In the genomic region with DNA sequence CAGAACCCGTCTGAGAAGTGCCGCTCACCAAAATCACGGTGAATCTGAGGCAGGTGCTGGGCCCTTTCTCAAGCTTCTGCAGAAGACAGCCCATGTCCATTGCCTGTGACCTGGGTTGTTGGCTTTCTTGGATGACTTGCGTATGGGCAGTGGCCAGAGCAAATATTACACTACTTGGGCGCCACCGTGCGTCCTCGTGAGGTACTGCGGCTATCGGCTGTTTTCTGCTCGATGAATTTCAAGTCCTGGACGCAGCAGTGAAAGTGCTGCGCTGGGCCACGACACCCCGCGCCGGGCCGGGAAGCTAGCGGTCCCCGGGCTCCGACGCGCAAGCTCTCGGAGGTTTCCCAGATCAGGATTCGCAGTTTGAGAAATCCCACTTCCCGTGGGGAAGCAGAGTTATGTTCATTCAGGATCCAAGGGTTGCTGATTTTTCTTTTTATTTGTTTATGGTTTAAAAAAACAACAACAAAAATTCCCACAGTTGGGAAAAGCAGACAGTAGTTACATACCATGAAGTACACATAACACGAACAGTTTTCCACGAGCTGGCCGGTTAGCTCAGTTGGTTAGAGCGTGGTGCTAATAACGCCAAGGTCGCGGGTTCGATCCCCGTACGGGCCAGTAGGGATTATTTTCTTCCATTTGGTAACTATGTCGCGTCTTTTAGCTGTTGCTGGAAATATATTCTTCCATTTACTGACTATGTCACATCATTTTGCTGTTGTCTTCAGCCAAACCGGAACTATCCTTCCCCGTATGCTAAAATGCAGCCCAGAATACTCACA, we compare ENCODE assay signal across 8 mouse cellular contexts. TPM values are rescaled to one million over a fixed set of nuclear protein-coding genes. Genes with fewer than 3 reads are reported as not detected.
DNase-seq lines count a peak whose midpoint lies in the region; ATAC-seq lines count a peak whose summit lies in the region.

No protein-coding gene starts in this region.

- WGBS in forebrain, embryonic 11.5 days, result under 1% methylated on average over 40 of the region's 40 CpGs
- WGBS in heart, embryonic 16.5 days, result 1% methylated on average over 40 of the region's 40 CpGs
- WGBS in liver, embryonic 15.5 days (ENCODE audit: insufficient replicate concordance), result under 1% methylated on average over 40 of the region's 40 CpGs
- WGBS in neural tube, embryonic 11.5 days, result under 1% methylated on average over 40 of the region's 40 CpGs
- WGBS in stomach, embryonic 16.5 days, result 1% methylated on average over 40 of the region's 40 CpGs

- H3K27me3 ChIP-seq in forebrain, embryonic 11.5 days (ENCODE audit: control insufficient read depth, insufficient read depth, low read length), result no peaks in the 10 kb centered on the region
- H3K27me3 ChIP-seq in heart, embryonic 16.5 days (ENCODE audit: control insufficient read depth, insufficient read depth, low read length), result no peaks in the 10 kb centered on the region
- no peaks in the 10 kb centered on the region for H3K27me3 ChIP-seq in liver, embryonic 15.5 days
- no peaks in the 10 kb centered on the region for H3K27me3 ChIP-seq in neural tube, embryonic 11.5 days (ENCODE audit: control insufficient read depth, insufficient read depth, low read length)
- no peaks in the 10 kb centered on the region for H3K27me3 ChIP-seq in stomach, embryonic 16.5 days (ENCODE audit: control insufficient read depth, insufficient read depth, low read length)

- 0 out of 2 replicates have a peak, but pooled peaks cover 3% of the 10 kb centered on the region for H3K4me1 ChIP-seq in forebrain, embryonic 11.5 days (replicated peaks; ENCODE audit: control insufficient read depth, insufficient read depth, low read length)
- H3K4me1 ChIP-seq in heart, embryonic 16.5 days (ENCODE audit: control insufficient read depth, insufficient read depth, low read length), result no peaks in the 10 kb centered on the region; the same call in 1 of the 2 replicates
- H3K4me1 ChIP-seq in liver, embryonic 15.5 days (replicated peaks), result peaks cover 43% of the 10 kb centered on the region
- no peaks in the 10 kb centered on the region for H3K4me1 ChIP-seq in neural tube, embryonic 11.5 days (ENCODE audit: control insufficient read depth, insufficient read depth, low read length)
- H3K4me1 ChIP-seq in stomach, embryonic 16.5 days (ENCODE audit: control insufficient read depth, insufficient read depth, low read length), result 0 out of 2 replicates have a peak, but pooled peaks cover 4% of the 10 kb centered on the region

- peak overlapping the region; percentile 71; the same call in 1 of the 2 replicates for H3K27ac ChIP-seq in forebrain, embryonic 11.5 days (ENCODE audit: low read depth, low read length)
- H3K27ac ChIP-seq in heart, embryonic 16.5 days (ENCODE audit: low read length), result peak overlapping the region; percentile 91
- H3K27ac ChIP-seq in liver, embryonic 15.5 days (replicated peaks), result peak overlapping the region; percentile 89
- H3K27ac ChIP-seq in neural tube, embryonic 11.5 days (ENCODE audit: low read depth, low read length), result no peak overlapping the region
- H3K27ac ChIP-seq in stomach, embryonic 16.5 days (ENCODE audit: low read length), result peak overlapping the region; percentile 90

- ATAC-seq in forebrain, embryonic 11.5 days (replicated peaks; ENCODE audit: low FRiP score), result peak; percentile 82
- ATAC-seq in heart, embryonic 16.5 days (replicated peaks; ENCODE audit: extremely low read depth, insufficient read depth, low FRiP score), result peak; percentile 78
- ATAC-seq in liver, embryonic 15.5 days (ENCODE audit: insufficient read depth), result peak; percentile 82
- ATAC-seq in neural tube, embryonic 11.5 days (ENCODE audit: insufficient read depth, low FRiP score, low TSS enrichment), result peak; percentile 80
- ATAC-seq in stomach, embryonic 16.5 days (ENCODE audit: insufficient read depth, low FRiP score), result peak; percentile 75

- peak; percentile 89 to 91 for DNase-seq in CD8-positive naive resting alpha-beta T cell, adult 2 months (ENCODE audit: low read depth in 2 of 2, low spot score in 2 of 2)
- DNase-seq in c-Kit-positive CD71-positive TER-119-negative erythroid progenitor cells, embryonic 14.5 days (ENCODE audit: low read depth), result peak; percentile 90
- peak; percentile 97 for DNase-seq in forebrain, embryonic 11.5 days (ENCODE audit: low spot score)
- peak; percentile 95 to 96 for DNase-seq in kidney, postnatal 36 days
- peak; percentile 93 for DNase-seq in neural tube, embryonic 11.5 days (ENCODE audit: low spot score)

- H3K36me3 ChIP-seq in forebrain, embryonic 11.5 days (ENCODE audit: control insufficient read depth, insufficient read depth, low read length), result no peaks in the 10 kb centered on the region
- no peaks in the 10 kb centered on the region for H3K36me3 ChIP-seq in heart, embryonic 16.5 days (ENCODE audit: control insufficient read depth, insufficient read depth)
- no peaks in the 10 kb centered on the region for H3K36me3 ChIP-seq in liver, embryonic 15.5 days (replicated peaks)
- H3K36me3 ChIP-seq in neural tube, embryonic 11.5 days (ENCODE audit: control insufficient read depth, insufficient read depth, low read length), result no peaks in the 10 kb centered on the region
- no peaks in the 10 kb centered on the region for H3K36me3 ChIP-seq in stomach, embryonic 16.5 days (ENCODE audit: control insufficient read depth, insufficient read depth, low read length)

- H3K9me3 ChIP-seq in forebrain, embryonic 11.5 days (ENCODE audit: control insufficient read depth, low read length), result no peaks in the 10 kb centered on the region
- no peaks in the 10 kb centered on the region for H3K9me3 ChIP-seq in heart, embryonic 16.5 days (replicated peaks; ENCODE audit: control insufficient read depth, low read length)
- H3K9me3 ChIP-seq in liver, embryonic 15.5 days (replicated peaks), result no peaks in the 10 kb centered on the region
- H3K9me3 ChIP-seq in neural tube, embryonic 11.5 days (ENCODE audit: control insufficient read depth, low read length), result no peaks in the 10 kb centered on the region
- no peaks in the 10 kb centered on the region for H3K9me3 ChIP-seq in stomach, embryonic 16.5 days (replicated peaks; ENCODE audit: control insufficient read depth, low read length)

- peak overlapping the region; percentile 48 for H3K4me3 ChIP-seq in forebrain, embryonic 11.5 days (ENCODE audit: low read depth, low read length)
- peak overlapping the region; percentile 74 for H3K4me3 ChIP-seq in heart, embryonic 16.5 days (ENCODE audit: low read length)
- H3K4me3 ChIP-seq in liver, embryonic 15.5 days (replicated peaks), result peak overlapping the region; percentile 65
- H3K4me3 ChIP-seq in neural tube, embryonic 11.5 days (ENCODE audit: low read depth, low read length), result peak overlapping the region; percentile 35
- peak overlapping the region; percentile 66 for H3K4me3 ChIP-seq in stomach, embryonic 16.5 days (replicated peaks; ENCODE audit: low read length)

- peak overlapping the region; percentile 68 for H3K9ac ChIP-seq in forebrain, embryonic 11.5 days (ENCODE audit: low read length)
- H3K9ac ChIP-seq in heart, embryonic 16.5 days (ENCODE audit: low read length), result peak overlapping the region; percentile 81
- H3K9ac ChIP-seq in liver, embryonic 15.5 days, result peak overlapping the region; percentile 65
- peak overlapping the region; percentile 41 for H3K9ac ChIP-seq in neural tube, embryonic 11.5 days (ENCODE audit: low read length)
- H3K9ac ChIP-seq in stomach, embryonic 16.5 days (ENCODE audit: low read length), result peak overlapping the region; percentile 84

- H3K4me2 ChIP-seq in forebrain, embryonic 11.5 days (ENCODE audit: low read depth, low read length, severe bottlenecking), result peak overlapping the region; percentile 63
- H3K4me2 ChIP-seq in heart, embryonic 16.5 days (ENCODE audit: low read depth, low read length), result peak overlapping the region; percentile 80
- peak overlapping the region; percentile 79 for H3K4me2 ChIP-seq in liver, embryonic 15.5 days
- H3K4me2 ChIP-seq in neural tube, embryonic 11.5 days (ENCODE audit: low read depth), result peak overlapping the region; percentile 37
- peak overlapping the region; percentile 73 for H3K4me2 ChIP-seq in stomach, embryonic 16.5 days (ENCODE audit: low read depth, low read length)

RNA-seq across cellular contexts. Expression of a gene that starts 6.5 kb away (rescaled TPM):
- polyA plus RNA-seq in forebrain, embryonic 11.5 days (2014; fragmentation: Nextera tagmentation; extraction: Ambion mirVana), result 5.6 TPM in 1 of 2 replicates, not detected in the other
- polyA plus RNA-seq in heart, embryonic 16.5 days (2015; fragmentation: Nextera tagmentation; extraction: Ambion mirVana), result 5.3 and 7.9 TPM in 2 replicates
- 9.5 and 11.4 TPM in 2 replicates for polyA plus RNA-seq in liver, embryonic 15.5 days (2015; fragmentation: Nextera tagmentation; extraction: Ambion mirVana)
- 6.6 and 16.2 TPM in 2 replicates for polyA plus RNA-seq in neural tube, embryonic 11.5 days (2014; fragmentation: Nextera tagmentation; extraction: Ambion mirVana)
- polyA plus RNA-seq in stomach, embryonic 16.5 days (2015; fragmentation: Nextera tagmentation; extraction: Ambion mirVana), result 10.9 TPM in 1 of 2 replicates, not detected in the other

RNA-seq across cellular contexts. Expression of a gene that starts 6.8 kb away (rescaled TPM):
- polyA plus RNA-seq in forebrain, embryonic 11.5 days (2014; fragmentation: Nextera tagmentation; extraction: Ambion mirVana), result 5.4 and 11.9 TPM in 2 replicates
- 1.6 and 3.1 TPM in 2 replicates for polyA plus RNA-seq in heart, embryonic 16.5 days (2015; fragmentation: Nextera tagmentation; extraction: Ambion mirVana)
- 4.4 and 5.4 TPM in 2 replicates for polyA plus RNA-seq in liver, embryonic 15.5 days (2015; fragmentation: Nextera tagmentation; extraction: Ambion mirVana)
- 6.2 and 10.8 TPM in 2 replicates for polyA plus RNA-seq in neural tube, embryonic 11.5 days (2014; fragmentation: Nextera tagmentation; extraction: Ambion mirVana)
- 2.6 and 4.0 TPM in 2 replicates for polyA plus RNA-seq in stomach, embryonic 16.5 days (2015; fragmentation: Nextera tagmentation; extraction: Ambion mirVana)

RNA-seq across cellular contexts. Expression of a gene that starts 12.3 kb away (rescaled TPM):
- polyA plus RNA-seq in forebrain, embryonic 11.5 days (2014; fragmentation: Nextera tagmentation; extraction: Ambion mirVana), result 52.1 and 59.1 TPM in 2 replicates
- 9.0 and 10.6 TPM in 2 replicates for polyA plus RNA-seq in heart, embryonic 16.5 days (2015; fragmentation: Nextera tagmentation; extraction: Ambion mirVana)
- 40.8 and 42.0 TPM in 2 replicates for polyA plus RNA-seq in liver, embryonic 15.5 days (2015; fragmentation: Nextera tagmentation; extraction: Ambion mirVana)
- polyA plus RNA-seq in neural tube, embryonic 11.5 days (2014; fragmentation: Nextera tagmentation; extraction: Ambion mirVana), result 25.5 and 29.2 TPM in 2 replicates
- 13.4 and 15.5 TPM in 2 replicates for polyA plus RNA-seq in stomach, embryonic 16.5 days (2015; fragmentation: Nextera tagmentation; extraction: Ambion mirVana)

RNA-seq across cellular contexts. Expression of a gene that starts 13.9 kb away (rescaled TPM):
- 64.5 and 67.2 TPM in 2 replicates for polyA plus RNA-seq in forebrain, embryonic 11.5 days (2014; fragmentation: Nextera tagmentation; extraction: Ambion mirVana)
- 13.3 and 22.0 TPM in 2 replicates for polyA plus RNA-seq in heart, embryonic 16.5 days (2015; fragmentation: Nextera tagmentation; extraction: Ambion mirVana)
- polyA plus RNA-seq in liver, embryonic 15.5 days (2015; fragmentation: Nextera tagmentation; extraction: Ambion mirVana), result 13.0 and 22.6 TPM in 2 replicates
- polyA plus RNA-seq in neural tube, embryonic 11.5 days (2014; fragmentation: Nextera tagmentation; extraction: Ambion mirVana), result 51.6 and 61.4 TPM in 2 replicates
- polyA plus RNA-seq in stomach, embryonic 16.5 days (2015; fragmentation: Nextera tagmentation; extraction: Ambion mirVana), result 17.8 and 25.3 TPM in 2 replicates

RNA-seq across cellular contexts. Expression of a gene that starts 14.1 kb away (rescaled TPM):
- 9.6 and 11.7 TPM in 2 replicates for polyA plus RNA-seq in forebrain, embryonic 11.5 days (2014; fragmentation: Nextera tagmentation; extraction: Ambion mirVana)
- polyA plus RNA-seq in heart, embryonic 16.5 days (2015; fragmentation: Nextera tagmentation; extraction: Ambion mirVana), result 5.5 and 9.9 TPM in 2 replicates
- 17.5 and 18.4 TPM in 2 replicates for polyA plus RNA-seq in liver, embryonic 15.5 days (2015; fragmentation: Nextera tagmentation; extraction: Ambion mirVana)
- 12.4 and 13.1 TPM in 2 replicates for polyA plus RNA-seq in neural tube, embryonic 11.5 days (2014; fragmentation: Nextera tagmentation; extraction: Ambion mirVana)
- polyA plus RNA-seq in stomach, embryonic 16.5 days (2015; fragmentation: Nextera tagmentation; extraction: Ambion mirVana), result 5.6 and 10.3 TPM in 2 replicates
